Mouse (Mus musculus) midbrain, embryonic 12.5 days (tissue): ENCODE results near the gene Zmynd8. TPM values are rescaled to one million over a fixed set of nuclear protein-coding genes. Genes with fewer than 3 reads are reported as not detected.
"Not testable (repeated sequence)": the region's sequence is repeated elsewhere in the genome, so short reads cannot be mapped to it uniquely, and the experiment has no call there.

Experiments used
- ATAC-seq: fragments of 200-750 bp; cut with Nextera tagmentation; 2 replicates; pipeline ENCODE4 v1.8.0; 2017; ENCODE audit warnings: low read depth, moderate TSS enrichment, moderate library complexity; ENCODE audit not compliant: low FRiP score
- H3K27ac ChIP-seq: fragments of 300-500 bp; sonication (generic); replicated peaks from 2 replicates; pipeline ENCODE4 v1.5.1; 2016; ENCODE audit warnings: mild to moderate bottlenecking
- H3K27me3 ChIP-seq: fragments of 300-500 bp; sonication (generic); 2 replicates; pipeline ENCODE4 v1.6.1; 2016; ENCODE audit warnings: mild to moderate bottlenecking
- H3K36me3 ChIP-seq: fragments of 300-500 bp; sonication (generic); 2 replicates; pipeline ENCODE4 v1.6.1; 2016
- H3K4me1 ChIP-seq: fragments of 300-500 bp; sonication (generic); 2 replicates; pipeline ENCODE4 v1.6.1; 2016
- H3K4me2 ChIP-seq: fragments of 300-500 bp; sonication (generic); replicated peaks from 2 replicates; pipeline ENCODE4 v1.6.1; 2016; ENCODE audit warnings: mild to moderate bottlenecking, moderate library complexity
- H3K4me3 ChIP-seq: fragments of 300-500 bp; sonication (generic); 2 replicates; pipeline ENCODE4 v1.5.1; 2016; ENCODE audit warnings: mild to moderate bottlenecking
- H3K9ac ChIP-seq: fragments of 300-500 bp; sonication (generic); replicated peaks from 2 replicates; pipeline ENCODE4 v1.6.1; 2016; ENCODE audit warnings: mild to moderate bottlenecking, moderate library complexity
- H3K9me3 ChIP-seq: fragments of 300-500 bp; sonication (generic); 2 replicates; pipeline ENCODE4 v1.6.1; 2016; ENCODE audit warnings: mild to moderate bottlenecking
- WGBS: fragments of 180-500 bp; shearing (Covaris S2); methylation state at CpG from one replicate; pipeline ENCODE4 v1.1.7; 2016; 5-methylcytosine and 5-hydroxymethylcytosine counted together
- polyA plus RNA-seq: library from polyadenylated mRNA; unstranded; fragments of >200 nt; fragmentation: Nextera tagmentation; extraction: Ambion mirVana; gene quantifications from 2 replicates; pipeline ENCODE4 v1.2.1, GENCODE M21; 2016

Zmynd8 gene
- polyA plus RNA-seq, 1 experiment from 2014 or later, result 71.2 TPM

- Histone ChIP-seq H3K4me3 (no peak overlapping the region), H3K9me3 (no peaks in the 10 kb centered on the region), H3K27me3 (no peaks in the 10 kb centered on the region), H3K36me3 (peaks cover 94% of the 10 kb centered on the region), H3K4me1 (no peaks in the 10 kb centered on the region), H3K27ac (no peak overlapping the region), H3K4me2 (no peak overlapping the region), H3K9ac (no peak overlapping the region)
- WGBS, result 95% methylated on average over 12 of the region's 12 CpGs
- ATAC-seq, result no peak
Observed at GRCm38 (mm10) chr2:165808179-165808975, 90.4 kb downstream of the Zmynd8 start.

- not testable (repeated sequence) for H3K27ac ChIP-seq, H3K9ac ChIP-seq, H3K4me2 ChIP-seq, H3K9me3 ChIP-seq, H3K27me3 ChIP-seq, H3K4me3 ChIP-seq, ATAC-seq, H3K4me1 ChIP-seq
- 97% methylated on average over 3 of the region's 3 CpGs for WGBS
- peaks cover 88% of the 10 kb centered on the region for H3K36me3 ChIP-seq
Observed at GRCm38 (mm10) chr2:165800174-165800573, 98.6 kb downstream of the Zmynd8 start.

- Histone ChIP-seq H3K27ac (no peak overlapping the region), H3K4me1 (no peaks in the 10 kb centered on the region), H3K9ac (no peak overlapping the region), H3K9me3 (no peaks in the 10 kb centered on the region), H3K4me3 (no peak overlapping the region), H3K4me2 (no peak overlapping the region), H3K27me3 (no peaks in the 10 kb centered on the region), H3K36me3 (peaks cover 91% of the 10 kb centered on the region)
- ATAC-seq, result no peak
- 55% methylated on average over 8 of the region's 8 CpGs for WGBS
Observed at GRCm38 (mm10) chr2:165797876-165798275, 100.9 kb downstream of the Zmynd8 start.

GRCm38 (mm10) chr2:165793283-165793638 is 105.6 kb downstream of the Zmynd8 start:
- Histone ChIP-seq H3K9ac (no peak overlapping the region), H3K27me3 (no peaks in the 10 kb centered on the region), H3K27ac (no peak overlapping the region), H3K4me2 (no peak overlapping the region), H3K4me3 (no peak overlapping the region), H3K4me1 (peaks cover 12% of the 10 kb centered on the region), H3K9me3 (no peaks in the 10 kb centered on the region), H3K36me3 (peaks cover 90% of the 10 kb centered on the region)
- WGBS, result 89% methylated on average over 3 of the region's 3 CpGs
- ATAC-seq, result no peak

- H3K36me3 ChIP-seq, result peaks cover 91% of the 10 kb centered on the region
- H3K4me3 ChIP-seq, result no peak overlapping the region
- no peak overlapping the region for H3K4me2 ChIP-seq
- no peaks in the 10 kb centered on the region for H3K27me3 ChIP-seq
- no peak overlapping the region for H3K9ac ChIP-seq
- no peak for ATAC-seq
- H3K27ac ChIP-seq, result no peak overlapping the region
- WGBS, result 93% methylated on average over 25 of the region's 25 CpGs
- H3K4me1 ChIP-seq, result peaks cover 15% of the 10 kb centered on the region
- H3K9me3 ChIP-seq, result no peaks in the 10 kb centered on the region
Observed at GRCm38 (mm10) chr2:165792431-165793282, 106.2 kb downstream of the Zmynd8 start.

- 75% methylated on average over 9 of the region's 9 CpGs for WGBS
- H3K4me2 ChIP-seq, result no peak overlapping the region
- ATAC-seq, result no peak
- peak overlapping the region; percentile 11; the same call in 1 of the 2 replicates for H3K27ac ChIP-seq
- H3K36me3 ChIP-seq, result peaks cover 92% of the 10 kb centered on the region
- H3K4me3 ChIP-seq, result no peak overlapping the region
- H3K9ac ChIP-seq, result no peak overlapping the region
- peaks cover 15% of the 10 kb centered on the region for H3K4me1 ChIP-seq
- H3K27me3 ChIP-seq, result no peaks in the 10 kb centered on the region
- H3K9me3 ChIP-seq, result no peaks in the 10 kb centered on the region
Observed at GRCm38 (mm10) chr2:165791657-165792056, 107.2 kb downstream of the Zmynd8 start.

- no peaks in the 10 kb centered on the region for H3K27me3 ChIP-seq
- no peak; the same call in 1 of the 2 replicates for ATAC-seq
- H3K4me3 ChIP-seq, result no peak overlapping the region
- peak overlapping the region; percentile 39; the same call in 1 of the 2 replicates for H3K27ac ChIP-seq
- H3K9ac ChIP-seq, result no peak overlapping the region
- peaks cover 15% of the 10 kb centered on the region for H3K4me1 ChIP-seq
- peaks cover 90% of the 10 kb centered on the region for H3K36me3 ChIP-seq
- H3K9me3 ChIP-seq, result no peaks in the 10 kb centered on the region
- 51% methylated on average over 7 of the region's 7 CpGs for WGBS
- no peak overlapping the region for H3K4me2 ChIP-seq
Observed at GRCm38 (mm10) chr2:165791026-165791425, 107.8 kb downstream of the Zmynd8 start.

- Histone ChIP-seq H3K4me3 (no peak overlapping the region), H3K36me3 (peaks cover 94% of the 10 kb centered on the region), H3K4me1 (peaks cover 15% of the 10 kb centered on the region), H3K9ac (no peak overlapping the region), H3K27me3 (no peaks in the 10 kb centered on the region), H3K4me2 (no peak overlapping the region), H3K9me3 (no peaks in the 10 kb centered on the region), H3K27ac (no peak overlapping the region)
- WGBS, result 100% methylated on average over 3 of the region's 3 CpGs
- ATAC-seq, result no peak
Observed at GRCm38 (mm10) chr2:165789667-165790066, 109.1 kb downstream of the Zmynd8 start.

GRCm38 (mm10) chr2:165788796-165789195 is 110.0 kb downstream of the Zmynd8 start:
- Histone ChIP-seq H3K27ac (no peak overlapping the region), H3K27me3 (no peaks in the 10 kb centered on the region), H3K4me3 (no peak overlapping the region), H3K4me2 (no peak overlapping the region), H3K4me1 (peaks cover 15% of the 10 kb centered on the region), H3K9ac (no peak overlapping the region), H3K36me3 (peaks cover 92% of the 10 kb centered on the region), H3K9me3 (no peaks in the 10 kb centered on the region)
- WGBS, result 95% methylated on average over 9 of the region's 9 CpGs
- ATAC-seq, result no peak

- H3K27ac ChIP-seq, result no peak overlapping the region
- peaks cover 15% of the 10 kb centered on the region for H3K4me1 ChIP-seq
- H3K36me3 ChIP-seq, result peaks cover 87% of the 10 kb centered on the region
- H3K4me3 ChIP-seq, result no peak overlapping the region
- H3K9ac ChIP-seq, result no peak overlapping the region
- no peaks in the 10 kb centered on the region for H3K9me3 ChIP-seq
- H3K4me2 ChIP-seq, result no peak overlapping the region
- WGBS, result 78% methylated on average over 11 of the region's 11 CpGs
- ATAC-seq, result no peak
- H3K27me3 ChIP-seq, result no peaks in the 10 kb centered on the region
Observed at GRCm38 (mm10) chr2:165788005-165788404, 110.8 kb downstream of the Zmynd8 start.

- no peak overlapping the region for H3K27ac ChIP-seq
- H3K4me1 ChIP-seq, result peaks cover 19% of the 10 kb centered on the region
- H3K36me3 ChIP-seq, result peaks cover 78% of the 10 kb centered on the region
- H3K4me3 ChIP-seq, result no peak overlapping the region
- 84% methylated on average over 1 of the region's 1 CpGs for WGBS
- H3K27me3 ChIP-seq, result no peaks in the 10 kb centered on the region
- H3K4me2 ChIP-seq, result no peak overlapping the region
- no peak overlapping the region for H3K9ac ChIP-seq
- H3K9me3 ChIP-seq, result no peaks in the 10 kb centered on the region
- no peak for ATAC-seq
Observed at GRCm38 (mm10) chr2:165786467-165786866, 112.3 kb downstream of the Zmynd8 start.

GRCm38 (mm10) chr2:165785312-165786036 is 113.3 kb downstream of the Zmynd8 start:
- no peak for ATAC-seq
- Histone ChIP-seq H3K27me3 (no peaks in the 10 kb centered on the region), H3K36me3 (peaks cover 73% of the 10 kb centered on the region), H3K4me1 (peaks cover 9% of the 10 kb centered on the region), H3K9me3 (no peaks in the 10 kb centered on the region), H3K27ac (no peak overlapping the region), H3K9ac (no peak overlapping the region), H3K4me2 (no peak overlapping the region), H3K4me3 (no peak overlapping the region)
- WGBS, result 90% methylated on average over 20 of the region's 20 CpGs
